Mouse (Mus musculus) embryonic facial prominence, embryonic 13.5 days (tissue): ENCODE results near the gene Nup93. TPM values are rescaled to one million over a fixed set of nuclear protein-coding genes. Genes with fewer than 3 reads are reported as not detected.

Source experiments
- ATAC-seq: fragments of 200-750 bp; cut with Nextera tagmentation; 2 replicates; pipeline ENCODE4 v1.8.0; 2017; ENCODE audit warnings: low read depth; ENCODE audit not compliant: insufficient number of reproducible peaks, insufficient read depth, low FRiP score, low TSS enrichment
- H3K27ac ChIP-seq: fragments of 300-500 bp; sonication (generic); 2 replicates; pipeline ENCODE4 v1.5.1; 2015; ENCODE audit warnings: moderate library complexity, mild to moderate bottlenecking, inconsistent platforms
- H3K27me3 ChIP-seq: fragments of 300-500 bp; sonication (generic); 2 replicates; pipeline ENCODE4 v1.6.1; 2015; ENCODE audit warnings: mild to moderate bottlenecking, inconsistent platforms
- H3K36me3 ChIP-seq: fragments of 300-500 bp; sonication (generic); 2 replicates; pipeline ENCODE4 v1.6.1; 2015; ENCODE audit warnings: mild to moderate bottlenecking, inconsistent platforms
- H3K4me1 ChIP-seq: fragments of 300-500 bp; sonication (generic); 2 replicates; pipeline ENCODE4 v1.6.1; 2015; ENCODE audit warnings: inconsistent platforms
- H3K4me2 ChIP-seq: fragments of 300-500 bp; sonication (generic); 2 replicates; pipeline ENCODE4 v1.6.1; 2015; ENCODE audit warnings: moderate library complexity, mild to moderate bottlenecking, inconsistent platforms
- H3K4me3 ChIP-seq: fragments of 300-500 bp; sonication (generic); 2 replicates; pipeline ENCODE4 v1.5.1; 2015; ENCODE audit warnings: mild to moderate bottlenecking, inconsistent platforms
- H3K9ac ChIP-seq: fragments of 300-500 bp; sonication (generic); 2 replicates; pipeline ENCODE4 v1.6.1; 2015; ENCODE audit warnings: mild to moderate bottlenecking, inconsistent platforms
- H3K9me3 ChIP-seq: fragments of 300-500 bp; sonication (generic); 2 replicates; pipeline ENCODE4 v1.6.1; 2016; ENCODE audit warnings: inconsistent platforms
- WGBS: fragments of 180-500 bp; shearing (Covaris S2); methylation state at CpG from one replicate; pipeline ENCODE4 v1.1.7; 2015; ENCODE audit warnings: mixed read lengths; 5-methylcytosine and 5-hydroxymethylcytosine counted together
- polyA plus RNA-seq: library from polyadenylated mRNA; unstranded; fragments of >200 nt; fragmentation: Nextera tagmentation; extraction: Ambion mirVana; gene quantifications from 2 replicates; pipeline ENCODE4 v1.2.1, GENCODE M21; 2015

Nup93 gene
- polyA plus RNA-seq, 1 experiment from 2014 or later: 88.8 TPM

DNA sequence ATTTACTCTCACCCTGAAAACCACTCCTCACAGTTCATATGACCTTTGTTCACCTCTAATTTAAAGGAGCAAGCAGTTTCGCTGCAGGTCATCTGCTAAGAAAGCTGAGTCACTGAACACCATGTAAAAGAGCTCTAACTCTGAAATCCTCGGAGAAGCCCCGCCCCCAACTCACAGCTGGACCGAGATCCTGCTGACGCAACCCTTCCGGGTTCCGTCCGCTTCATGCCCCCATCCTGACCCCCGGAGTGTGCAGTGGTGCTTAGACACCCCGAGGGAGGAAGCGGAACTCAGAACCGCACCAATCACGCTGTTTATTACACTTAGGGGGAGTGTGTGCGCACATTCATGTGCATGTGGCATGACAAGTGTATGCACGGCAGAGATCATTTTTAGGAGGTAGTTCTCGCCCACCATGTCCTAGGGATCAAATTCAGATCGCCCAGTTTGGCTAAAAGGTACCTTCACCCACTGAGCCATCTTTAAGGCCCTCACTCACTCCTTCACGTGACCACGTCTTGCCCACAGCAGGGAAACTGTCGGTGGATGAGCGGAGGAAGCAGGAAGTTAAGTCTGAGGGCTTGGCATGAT is 23.2 kb upstream of the Nup93 start:
- ATAC-seq: no peak
- peak overlapping the region; percentile 38 for H3K4me3 ChIP-seq
- 0 out of 2 replicates have a peak overlapping the region, but pooled peaks have one; percentile 49 for H3K9ac ChIP-seq
- WGBS: 17% methylated on average over 21 of the region's 21 CpGs
- H3K4me1 ChIP-seq: peaks cover 30% of the 10 kb centered on the region
- H3K27ac ChIP-seq: no peak overlapping the region
- H3K4me2 ChIP-seq: peak overlapping the region; percentile 62
- H3K36me3 ChIP-seq: no peaks in the 10 kb centered on the region
- H3K9me3 ChIP-seq: no peaks in the 10 kb centered on the region
- peaks cover 39% of the 10 kb centered on the region for H3K27me3 ChIP-seq

DNA sequence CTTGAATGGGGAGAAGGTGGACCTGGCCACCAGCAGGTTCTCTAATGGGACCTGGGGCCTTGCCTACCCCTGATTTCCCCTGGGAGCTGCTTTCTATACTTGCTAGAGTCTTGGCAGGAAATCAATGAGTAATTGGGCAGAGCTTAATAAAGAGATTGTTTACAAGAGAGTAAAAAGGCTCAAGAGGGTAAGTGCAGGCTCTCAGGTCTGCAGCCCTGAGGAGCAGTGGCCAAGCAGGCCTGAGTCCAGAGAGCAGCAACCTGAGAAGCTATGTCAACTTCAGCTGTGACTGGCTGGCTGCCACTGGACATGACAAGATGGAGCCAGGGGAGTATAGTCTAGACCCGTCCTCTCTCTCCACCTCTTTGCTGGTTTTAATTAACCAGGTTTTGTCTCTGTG is 21.4 kb upstream of the Nup93 start:
- no peak overlapping the region for H3K4me3 ChIP-seq
- H3K36me3 ChIP-seq: no peaks in the 10 kb centered on the region
- H3K9ac ChIP-seq: no peak overlapping the region
- H3K27ac ChIP-seq: no peak overlapping the region
- peaks cover 22% of the 10 kb centered on the region for H3K27me3 ChIP-seq
- H3K9me3 ChIP-seq: no peaks in the 10 kb centered on the region
- ATAC-seq: no peak
- H3K4me2 ChIP-seq: no peak overlapping the region
- H3K4me1 ChIP-seq: peaks cover 15% of the 10 kb centered on the region; the same call in 1 of the 2 replicates
- WGBS: 29% methylated on average over 1 of the region's 1 CpGs

DNA sequence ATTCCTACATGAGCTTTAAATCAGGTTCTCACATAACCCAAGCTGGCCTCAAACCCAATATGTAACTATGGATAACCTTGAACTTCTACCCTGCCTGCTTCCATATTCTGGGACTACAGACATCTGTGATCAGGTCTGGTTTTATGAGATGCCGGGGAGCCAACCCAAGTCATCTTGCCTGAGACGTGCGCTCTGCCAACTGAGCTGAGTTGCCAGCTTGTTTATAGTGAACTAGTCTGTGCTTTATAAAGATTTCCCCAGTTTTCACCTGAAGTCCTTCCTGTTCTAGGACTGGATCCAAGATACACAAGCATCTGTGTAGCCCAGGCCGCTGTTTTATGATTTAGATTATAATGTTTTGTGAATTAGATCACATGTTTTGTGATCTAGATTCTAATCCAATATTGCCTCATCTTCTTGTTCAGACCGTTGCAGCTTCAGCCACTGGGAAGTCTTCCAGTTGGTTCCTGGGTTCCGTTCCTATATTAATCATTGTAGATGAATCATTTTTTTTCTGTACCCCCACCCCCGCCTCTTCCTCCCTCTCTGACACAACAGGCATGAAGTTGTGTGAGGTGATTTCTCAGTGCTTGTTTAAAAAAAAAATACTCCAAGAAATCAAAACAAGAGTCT is 19.7 kb upstream of the Nup93 start:
- Histone ChIP-seq H3K27ac (no peak overlapping the region), H3K27me3 (peaks cover 5% of the 10 kb centered on the region; the same call in 1 of the 2 replicates), H3K4me1 (0 out of 2 replicates have a peak, but pooled peaks cover 9% of the 10 kb centered on the region), H3K9ac (no peak overlapping the region), H3K36me3 (no peaks in the 10 kb centered on the region), H3K9me3 (no peaks in the 10 kb centered on the region), H3K4me2 (no peak overlapping the region), H3K4me3 (no peak overlapping the region)
- ATAC-seq: no peak
- 85% methylated on average over 7 of the region's 7 CpGs for WGBS

DNA sequence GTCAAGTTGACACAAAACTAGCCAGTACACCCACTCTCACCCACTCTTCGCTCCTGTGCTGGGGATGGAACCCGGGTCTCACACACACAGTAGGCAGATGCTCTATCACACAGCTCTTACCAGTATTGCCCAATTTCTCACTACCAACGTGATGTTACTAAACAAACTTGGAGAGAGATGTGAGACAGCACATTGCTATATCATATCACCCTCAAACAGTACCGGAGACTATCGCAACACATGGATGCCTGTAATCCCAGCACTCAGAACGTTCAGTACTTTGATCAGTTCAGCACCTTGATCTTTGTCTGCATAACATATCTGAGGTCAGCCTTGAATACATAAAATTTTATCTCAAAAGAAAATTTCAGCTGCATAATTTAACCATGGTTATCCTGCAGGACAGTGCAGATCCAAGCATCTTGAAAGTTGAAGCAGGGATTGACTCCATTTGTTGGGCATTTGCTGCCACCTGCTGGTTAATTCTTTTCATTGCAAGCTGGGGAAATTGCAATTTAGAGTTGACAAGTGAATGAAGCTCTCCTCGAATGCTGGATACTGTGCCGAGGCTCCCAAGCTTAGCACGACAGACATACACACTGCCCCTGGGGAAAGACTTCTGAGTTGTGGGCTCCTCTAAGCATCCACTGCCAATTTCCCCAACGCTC is 15.0 kb upstream of the Nup93 start:
- no peaks in the 10 kb centered on the region for H3K36me3 ChIP-seq
- no peak overlapping the region for H3K9ac ChIP-seq
- WGBS: 45% methylated on average over 10 of the region's 10 CpGs
- peak overlapping the region; percentile 30; the same call in 1 of the 2 replicates for H3K4me2 ChIP-seq
- no peak overlapping the region for H3K4me3 ChIP-seq
- ATAC-seq: peak; percentile 48; the same call in 1 of the 2 replicates
- no peaks in the 10 kb centered on the region for H3K9me3 ChIP-seq
- H3K27ac ChIP-seq: no peak overlapping the region
- no peaks in the 10 kb centered on the region for H3K4me1 ChIP-seq
- no peaks in the 10 kb centered on the region for H3K27me3 ChIP-seq

DNA sequence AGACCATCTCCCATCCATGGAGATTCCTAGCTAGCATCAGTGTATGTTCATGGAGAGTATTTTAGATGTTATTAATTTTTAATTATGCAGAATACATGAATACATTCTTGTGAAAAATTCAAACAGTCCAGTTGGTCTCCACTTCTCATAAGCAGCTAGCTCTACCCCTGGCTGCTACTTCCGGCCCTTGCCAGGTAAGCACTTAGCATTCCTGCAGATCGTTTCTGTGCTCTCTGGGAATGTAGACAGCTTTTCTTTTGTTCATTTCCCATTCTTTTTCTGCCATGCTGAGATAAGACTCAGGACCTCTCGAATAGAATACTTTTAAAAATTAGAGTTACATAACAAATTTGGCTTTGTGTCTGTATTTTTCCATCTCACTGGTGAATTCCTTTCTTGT is 10.3 kb upstream of the Nup93 start:
- Histone ChIP-seq H3K9ac (no peak overlapping the region), H3K4me3 (no peak overlapping the region), H3K27me3 (no peaks in the 10 kb centered on the region), H3K36me3 (no peaks in the 10 kb centered on the region), H3K4me1 (peaks cover 11% of the 10 kb centered on the region; the same call in 1 of the 2 replicates), H3K4me2 (no peak overlapping the region), H3K27ac (no peak overlapping the region), H3K9me3 (no peaks in the 10 kb centered on the region)
- ATAC-seq: no peak
- 66% methylated on average over 3 of the region's 3 CpGs for WGBS

DNA sequence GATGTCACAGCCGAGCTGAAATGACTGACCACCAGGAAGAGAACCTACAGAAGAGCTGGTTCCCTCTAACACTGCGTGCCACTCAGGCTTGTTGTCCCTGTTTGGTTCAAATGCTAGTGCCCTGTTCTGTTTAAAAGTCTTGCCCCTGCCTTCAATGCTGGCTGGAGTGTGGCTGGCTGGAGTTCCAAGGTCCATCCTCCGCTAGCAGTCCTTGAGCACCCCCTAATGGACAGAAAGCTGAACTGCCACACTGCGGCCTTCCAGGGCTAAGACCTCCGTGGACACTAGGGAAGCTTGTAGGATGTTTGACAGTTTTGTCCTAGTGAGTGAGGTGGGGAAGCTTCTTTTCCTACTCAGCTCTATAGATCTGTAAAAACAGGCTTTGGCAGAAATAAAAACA is 8.6 kb upstream of the Nup93 start:
- H3K27me3 ChIP-seq: no peaks in the 10 kb centered on the region
- H3K4me2 ChIP-seq: no peak overlapping the region
- H3K4me3 ChIP-seq: no peak overlapping the region
- ATAC-seq: no peak
- no peaks in the 10 kb centered on the region for H3K9me3 ChIP-seq
- no peak overlapping the region for H3K27ac ChIP-seq
- no peaks in the 10 kb centered on the region for H3K36me3 ChIP-seq
- peaks cover 11% of the 10 kb centered on the region; the same call in 1 of the 2 replicates for H3K4me1 ChIP-seq
- H3K9ac ChIP-seq: no peak overlapping the region
- 17% methylated on average over 5 of the region's 5 CpGs for WGBS

DNA sequence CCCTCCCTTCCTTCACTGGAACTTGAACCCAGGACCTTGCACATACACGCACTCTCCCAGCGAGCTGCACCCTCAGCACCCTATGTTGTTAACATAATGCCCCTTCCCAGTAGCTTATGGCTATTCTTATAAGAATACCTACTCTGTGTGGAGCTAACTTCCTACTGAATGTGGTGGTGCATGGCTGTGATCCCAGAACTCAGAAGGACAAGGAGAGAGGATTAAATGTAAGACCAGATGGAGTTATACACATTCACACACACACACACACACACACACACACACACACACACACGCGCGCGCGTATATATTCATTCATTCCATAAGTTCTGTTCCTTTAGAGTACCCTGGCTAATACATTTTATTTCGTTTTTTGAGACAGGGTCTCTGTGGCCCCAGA is 8.1 kb upstream of the Nup93 start:
- no peaks in the 10 kb centered on the region for H3K27me3 ChIP-seq
- no peak for ATAC-seq
- 72% methylated on average over 8 of the region's 8 CpGs for WGBS
- H3K9me3 ChIP-seq: no peaks in the 10 kb centered on the region
- H3K4me1 ChIP-seq: peaks cover 11% of the 10 kb centered on the region; the same call in 1 of the 2 replicates
- no peak overlapping the region for H3K27ac ChIP-seq
- no peak overlapping the region for H3K4me2 ChIP-seq
- H3K36me3 ChIP-seq: no peaks in the 10 kb centered on the region
- no peak overlapping the region for H3K4me3 ChIP-seq
- H3K9ac ChIP-seq: no peak overlapping the region

DNA sequence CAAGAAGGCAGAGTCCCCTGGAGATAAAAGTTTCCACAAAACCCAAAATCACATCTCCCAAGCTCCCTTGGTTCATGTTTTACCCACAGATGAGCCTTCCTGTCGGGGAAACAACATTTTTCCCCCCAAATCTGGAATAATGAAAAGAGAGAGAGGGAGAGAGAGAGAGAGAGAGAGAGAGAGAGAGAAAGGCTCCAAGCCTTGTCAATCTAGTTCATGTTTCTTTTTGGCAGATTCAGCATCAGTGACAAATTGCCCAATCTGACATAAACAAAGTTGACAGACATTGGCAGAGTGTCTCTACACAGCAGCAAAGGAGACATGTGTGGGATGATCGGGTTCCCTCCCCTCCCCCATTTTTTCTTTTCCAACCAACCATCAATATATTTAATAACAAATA is 6.9 kb upstream of the Nup93 start:
- 41% methylated on average over 2 of the region's 2 CpGs for WGBS
- no peak for ATAC-seq

DNA sequence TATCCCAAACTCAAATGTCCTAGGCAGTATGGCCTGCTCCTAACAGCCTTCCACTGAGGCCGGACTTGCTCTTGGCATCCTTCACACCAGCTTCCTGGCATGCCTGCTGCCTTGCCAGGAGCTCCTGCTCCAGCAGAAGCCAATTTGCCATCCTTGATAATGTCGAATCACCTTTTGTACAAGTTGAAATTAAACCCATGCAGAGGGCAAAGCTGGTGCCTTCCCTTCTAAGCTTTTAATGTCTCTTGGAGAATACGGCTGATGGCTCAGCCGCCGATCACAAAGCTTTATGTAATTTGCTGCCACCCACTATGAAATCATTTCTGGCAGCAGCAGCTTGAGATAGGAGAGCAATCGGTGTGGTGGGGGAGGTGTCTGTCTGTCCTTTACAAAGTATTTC is 4.7 kb upstream of the Nup93 start:
- ATAC-seq: no peak
- 79% methylated on average over 6 of the region's 6 CpGs for WGBS
- Histone ChIP-seq H3K27me3 (no peaks in the 10 kb centered on the region), H3K27ac (no peak overlapping the region), H3K9ac (no peak overlapping the region), H3K4me1 (peaks cover 16% of the 10 kb centered on the region; the same call in 1 of the 2 replicates), H3K36me3 (no peaks in the 10 kb centered on the region), H3K4me2 (no peak overlapping the region), H3K9me3 (no peaks in the 10 kb centered on the region), H3K4me3 (no peak overlapping the region)

More for the DNA sequence above, 6.9 kb upstream of the Nup93 start:
- H3K27me3 ChIP-seq: no peaks in the 10 kb centered on the region
- peaks cover 11% of the 10 kb centered on the region; the same call in 1 of the 2 replicates for H3K4me1 ChIP-seq
- H3K9ac ChIP-seq: no peak overlapping the region
- no peak overlapping the region for H3K27ac ChIP-seq
- H3K4me2 ChIP-seq: no peak overlapping the region
- no peaks in the 10 kb centered on the region for H3K36me3 ChIP-seq
- H3K4me3 ChIP-seq: no peak overlapping the region
- H3K9me3 ChIP-seq: no peaks in the 10 kb centered on the region

DNA sequence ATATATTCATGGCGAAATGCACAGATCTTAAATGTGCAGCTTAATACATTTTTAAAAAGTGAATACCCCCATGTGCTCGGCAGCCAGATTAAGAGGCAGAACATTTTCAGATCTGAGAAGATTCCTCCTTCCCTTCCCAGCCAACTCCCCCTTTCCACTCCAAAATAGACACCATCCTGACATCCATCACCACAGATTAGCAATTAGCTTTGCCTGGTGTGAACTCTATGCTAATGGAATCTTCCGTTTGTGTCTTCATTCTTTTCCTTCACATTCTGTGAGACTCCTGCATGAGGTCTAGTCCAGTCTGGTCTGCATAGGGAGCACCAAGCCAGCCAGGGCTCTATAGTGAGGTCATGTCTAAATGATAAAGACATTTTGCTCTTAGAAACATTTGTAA is 4.1 kb upstream of the Nup93 start:
- no peak for ATAC-seq
- 72% methylated on average over 3 of the region's 3 CpGs for WGBS

DNA sequence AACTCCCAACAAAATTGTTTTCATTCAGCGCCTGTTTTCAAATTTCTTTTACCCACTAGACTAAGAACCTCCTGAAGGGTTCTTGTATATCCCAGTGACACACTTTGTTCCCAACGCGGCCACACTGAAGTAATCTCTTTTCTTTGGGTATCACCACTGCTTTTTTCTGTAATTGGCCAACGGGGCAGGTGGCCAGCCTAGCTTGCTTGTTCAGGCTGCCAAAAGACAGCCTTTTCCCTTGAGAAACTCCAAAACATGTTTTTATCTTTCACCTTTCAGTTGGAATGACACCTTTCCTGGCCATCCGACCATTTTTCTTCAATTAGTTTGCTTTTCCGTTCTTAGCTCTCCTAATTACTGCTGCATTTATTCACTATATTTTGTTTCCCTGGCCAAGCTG is 545 bp upstream of the Nup93 start:
- H3K4me3 ChIP-seq: peak overlapping the region; percentile 82
- no peaks in the 10 kb centered on the region for H3K36me3 ChIP-seq
- no peak for ATAC-seq
- H3K27ac ChIP-seq: no peak overlapping the region
- H3K9ac ChIP-seq: peak overlapping the region; percentile 51; the same call in 1 of the 2 replicates
- 61% methylated on average over 6 of the region's 6 CpGs for WGBS
- H3K9me3 ChIP-seq: no peaks in the 10 kb centered on the region
- peaks cover 22% of the 10 kb centered on the region for H3K4me1 ChIP-seq
- H3K27me3 ChIP-seq: no peaks in the 10 kb centered on the region
- peak overlapping the region; percentile 92 for H3K4me2 ChIP-seq

More for the DNA sequence above, 4.1 kb upstream of the Nup93 start:
- Histone ChIP-seq H3K4me3 (no peak overlapping the region), H3K4me2 (no peak overlapping the region), H3K36me3 (no peaks in the 10 kb centered on the region), H3K9ac (no peak overlapping the region), H3K4me1 (peaks cover 21% of the 10 kb centered on the region), H3K27ac (no peak overlapping the region), H3K27me3 (no peaks in the 10 kb centered on the region), H3K9me3 (no peaks in the 10 kb centered on the region)
